Mouse (Mus musculus) gastrocnemius, postnatal 25 days (tissue): ENCODE results near the gene Olfr95. TPM values are rescaled to one million over a fixed set of nuclear protein-coding genes. Genes with fewer than 3 reads are reported as not detected.

Experiments
- total RNA-seq, 2 experiments: library from RNA; stranded (reverse); gene quantifications; 1 replicate in 1 of 2; 2 replicates in 1 of 2; pipeline ENCODE4 v1.2.3; 2021

Gene Olfr95
- total RNA-seq, 2 experiments from 2014 or later: not detected

Other genes with a start within 250 kb of the Olfr95 start
- not detected for gene 2410137M14Rik, start 231.9 kb downstream of the Olfr95 start, total RNA-seq
- not detected for gene H2-M5, start 223.6 kb downstream of the Olfr95 start, total RNA-seq
- under 1 TPM; 0.78 to 0.82 TPM for gene Zfp57, start 212.0 kb downstream of the Olfr95 start, total RNA-seq
- gene Mog, start 189.7 kb downstream of the Olfr95 start, total RNA-seq: not detected
- gene Gabbr1, start 167.2 kb downstream of the Olfr95 start, total RNA-seq: 10 to 100 TPM in 1 of 2 experiments, 1 to 10 TPM in 1; 8.8 to 11.0 TPM
- gene Olfr90, start 124.6 kb downstream of the Olfr95 start, total RNA-seq: not detected
- gene Olfr91, start 114.8 kb downstream of the Olfr95 start, total RNA-seq: not detected
- not detected for gene Olfr92, start 93.0 kb downstream of the Olfr95 start, total RNA-seq
- gene Olfr93, start 51.6 kb downstream of the Olfr95 start, total RNA-seq: not detected
- not detected for gene Ubd, start 19.2 kb downstream of the Olfr95 start, total RNA-seq
- not detected for gene Olfr94, start 12.1 kb downstream of the Olfr95 start, total RNA-seq
- not detected for gene Olfr96, start 7.0 kb upstream of the Olfr95 start, total RNA-seq
- not detected for gene Olfr97, start 24.2 kb upstream of the Olfr95 start, total RNA-seq
- gene Olfr98, start 50.6 kb upstream of the Olfr95 start, total RNA-seq: not detected
- gene H2-M3, start 57.1 kb upstream of the Olfr95 start, total RNA-seq: 1 to 10 TPM in 1 of 2 experiments, under 1 TPM in 1; 0.99 to 1.3 TPM
- not detected for gene Olfr99, start 70.3 kb upstream of the Olfr95 start, total RNA-seq
- not detected for gene Olfr101, start 91.2 kb upstream of the Olfr95 start, total RNA-seq
- not detected for gene Olfr102, start 103.9 kb upstream of the Olfr95 start, total RNA-seq
- not detected for gene Olfr103, start 126.6 kb upstream of the Olfr95 start, total RNA-seq
- gene Olfr104-ps, start 146.5 kb upstream of the Olfr95 start, total RNA-seq: not detected
- gene Olfr105-ps, start 165.9 kb upstream of the Olfr95 start, total RNA-seq: not detected
- not detected for gene Olfr106-ps, start 177.3 kb upstream of the Olfr95 start, total RNA-seq
- not detected for gene Olfr107, start 186.1 kb upstream of the Olfr95 start, total RNA-seq
- not detected for gene Olfr108, start 232.4 kb upstream of the Olfr95 start, total RNA-seq
- not detected for gene Olfr109, start 245.8 kb upstream of the Olfr95 start, total RNA-seq